In the genomic region with DNA sequence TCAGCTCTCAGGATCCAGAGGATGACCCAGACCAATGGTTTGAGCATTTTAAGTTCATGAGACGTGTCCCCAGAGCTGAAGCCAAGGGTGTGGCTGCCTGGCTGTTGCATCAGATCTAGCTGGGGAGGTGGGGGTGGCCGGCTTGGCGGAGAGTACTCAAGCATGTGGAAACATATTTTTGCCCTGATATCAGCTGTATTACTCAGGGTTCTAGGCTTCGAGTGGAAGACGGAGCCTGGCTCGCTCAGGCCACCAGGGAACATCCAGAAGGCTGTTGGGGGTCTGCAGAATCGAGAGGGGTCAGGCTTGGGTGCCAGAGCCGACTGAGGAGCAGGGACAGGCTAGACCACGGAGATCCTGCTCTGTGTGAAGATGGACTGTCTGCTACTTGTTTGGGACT, we compare ENCODE assay signal across 10 mouse cellular contexts. TPM values are rescaled to one million over a fixed set of nuclear protein-coding genes. Genes with fewer than 3 reads are reported as not detected.
A peak's percentile ranks its signal among the peaks of the same experiment; 100 is the strongest.
DNase-seq lines count a peak whose midpoint lies in the region; ATAC-seq and TF ChIP-seq lines count a peak whose summit lies in the region.
"Had no signal": no experiment of that assay in that cellular context is flagged by ENCODE, and none has a peak within 500 bp of the region (broad histone marks: within the 10 kb centered on the region; RNA-seq: fewer than 3 reads in every experiment).

No protein-coding gene starts in this region.

- no peak for TF ChIP-seq CTCF in E14TG2a.4 (conservative IDR thresholded peaks at IDR 0.05; ENCODE audit: low read length)

- H3K4me1 ChIP-seq in E14TG2a.4 (replicated peaks; ENCODE audit: low read depth, low read length), result peaks cover 50% of the 10 kb centered on the region

- peak; percentile 40 for DNase-seq in 3T3-L1 (ENCODE audit: low read depth, low spot score)
- DNase-seq in gastrocnemius, postnatal 25 days, result peak; percentile 85
- peak; percentile 68 for DNase-seq in lung, postnatal 10 days
- DNase-seq in T-cell, adult 2 months (ENCODE audit: low spot score), result no peak
- no peak for DNase-seq in frontal cortex, adult 2 months (ENCODE audit: extremely low spot score in 1 of 2, low spot score in 1 of 2)
- DNase-seq in layer of hippocampus, postnatal 25 days (ENCODE audit: extremely low spot score in 1 of 2, low spot score in 1 of 2), result no peak

- H3K9me3 ChIP-seq in E14TG2a.4 (ENCODE audit: low read length), result no peaks in the 10 kb centered on the region
- H3K9me3 ChIP-seq: kidney, embryonic 15.5 days; limb, embryonic 13.5 days had no signal

- no peaks in the 10 kb centered on the region for H3K36me3 ChIP-seq in E14TG2a.4 (ENCODE audit: insufficient read depth, low read length)
- H3K36me3 ChIP-seq: kidney, embryonic 15.5 days; limb, embryonic 13.5 days had no signal

- ATAC-seq in inflammation-experienced regulatory T-cells, adult 6 months, result no peak

- H3K4me3 ChIP-seq in E14TG2a.4 (replicated peaks; ENCODE audit: low read length), result peak overlapping the region; percentile 71
- H3K4me3 ChIP-seq: kidney, embryonic 15.5 days; limb, embryonic 13.5 days had no signal

- H3K27me3 ChIP-seq in E14TG2a.4 (ENCODE audit: insufficient read depth, low read length), result peaks cover 22% of the 10 kb centered on the region

RNA-seq across cellular contexts. Expression of a gene that starts 30.6 kb away (rescaled TPM):
- 1 to 10 TPM; 4.9 to 6.6 TPM for total RNA-seq in gastrocnemius, postnatal 25 days (2021)
- 1 to 10 TPM in 1 of 3 experiments, under 1 TPM in 2; 0.34 to 1.5 (median 0.68) TPM for polyA plus RNA-seq in inflammation-experienced regulatory T-cells, adult 6 months (2017; shearing (Covaris generic))
- 1.9 and 2.2 TPM in 2 replicates for polyA plus RNA-seq in frontal cortex, adult 2 months (2012; rRNA removed)
- under 1 TPM; 0.32 to 0.63 TPM for total RNA-seq in layer of hippocampus, postnatal 25 days (2021)

RNA-seq across cellular contexts. Expression of a gene that starts 46.1 kb away (rescaled TPM):
- 10 to 100 TPM; 64.7 to 81.1 TPM for total RNA-seq in gastrocnemius, postnatal 25 days (2021)
- 100 to 1,000 TPM; 221 to 494 (median 253) TPM for polyA plus RNA-seq in inflammation-experienced regulatory T-cells, adult 6 months (2017; shearing (Covaris generic))
- polyA plus RNA-seq in frontal cortex, adult 2 months (2012; rRNA removed), result 132 and 137 TPM in 2 replicates
- total RNA-seq in layer of hippocampus, postnatal 25 days (2021), result 100 to 1,000 TPM; 141 to 171 TPM

RNA-seq across cellular contexts. Expression of a gene that starts 57.6 kb away (rescaled TPM):
- 1 to 10 TPM; 7.8 to 8.8 TPM for total RNA-seq in gastrocnemius, postnatal 25 days (2021)
- polyA plus RNA-seq in inflammation-experienced regulatory T-cells, adult 6 months (2017; shearing (Covaris generic)), result 1 to 10 TPM; 1.1 to 2.3 (median 1.9) TPM
- 37.6 and 44.6 TPM in 2 replicates for polyA plus RNA-seq in frontal cortex, adult 2 months (2012; rRNA removed)
- total RNA-seq in layer of hippocampus, postnatal 25 days (2021), result 10 to 100 TPM; 24.0 to 34.7 TPM

Comparison
In these comparisons a context has a peak if more than half of its experiments do, and no peak if none do; other contexts are left out.
1. DNase-seq: peak in 3T3-L1 (single experiment), gastrocnemius, postnatal 25 days (single experiment) and lung, postnatal 10 days (single experiment); none in T-cell, adult 2 months (single experiment), frontal cortex, adult 2 months (0 of 2) and layer of hippocampus, postnatal 25 days (0 of 2).